Mouse (Mus musculus): ENCODE measurements around the gene Tapbp.
"Not testable (repeated sequence)": the region's sequence is repeated elsewhere in the genome, so short reads cannot be mapped to it uniquely, and the experiment has no call there.

Gene Tapbp

DNA sequence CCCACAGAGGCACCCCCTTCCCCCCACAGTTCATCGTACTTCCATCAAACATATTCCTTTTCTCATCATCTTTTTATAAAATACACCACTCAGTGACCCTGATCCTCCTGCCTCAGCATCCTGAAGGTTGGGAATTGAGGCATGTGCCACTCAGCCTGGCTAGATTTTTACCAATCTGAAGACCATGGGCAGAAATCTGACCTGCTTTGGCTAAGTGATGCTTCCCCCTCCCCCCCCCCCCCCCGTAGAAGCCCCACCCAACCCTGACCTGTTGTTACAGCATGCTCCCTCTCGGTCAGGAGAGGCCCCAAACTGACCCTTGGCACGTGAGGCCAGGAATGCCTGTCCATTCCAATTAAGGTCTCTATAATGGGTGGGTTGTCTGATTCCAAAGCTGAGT is 10.9 kb upstream of the Tapbp start, which contains the start of gene Platr17:
TSS of gene Platr17 (plus strand) at position 301 of the 400 bp plus-strand sequence.
- DNase-seq (ENCODE audit: low spot score in 2 of 2), result not testable (repeated sequence)

DNA sequence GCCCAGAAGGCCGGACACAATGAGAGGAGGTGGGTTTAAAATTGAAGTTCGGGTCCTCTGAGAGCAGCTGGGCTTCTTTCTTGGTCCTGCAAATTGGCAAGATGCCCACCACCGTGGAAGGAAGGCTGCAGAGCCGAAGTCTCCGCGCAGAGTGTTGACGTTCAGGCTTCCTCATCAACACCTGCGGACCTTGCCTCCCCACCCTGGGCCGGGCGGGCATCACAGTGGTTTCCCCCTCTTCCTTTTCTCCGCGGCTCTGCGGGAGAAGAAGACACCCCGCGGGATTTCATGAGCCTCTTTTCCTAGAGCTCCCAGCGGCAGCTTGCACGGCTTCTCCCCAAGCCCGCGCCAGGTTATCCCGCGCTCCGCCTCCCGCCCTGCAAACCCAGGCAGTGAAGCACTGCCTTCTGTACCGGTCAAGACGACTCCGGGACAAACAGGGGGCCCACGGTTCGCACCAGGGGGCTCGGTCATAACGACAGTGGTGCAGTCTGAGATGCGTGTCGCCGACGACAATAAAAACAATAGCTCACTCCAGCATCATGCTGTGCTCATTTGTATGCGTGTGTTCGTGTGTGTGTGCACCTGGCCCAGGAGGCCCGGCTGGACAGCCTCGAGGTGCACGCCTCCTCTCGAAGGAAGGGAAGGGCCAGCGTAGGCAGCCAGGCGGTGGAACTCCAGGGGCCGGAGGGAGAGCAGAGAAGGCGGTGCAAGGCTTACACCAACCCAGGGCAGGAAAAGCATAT is 7.2 kb upstream of the Tapbp start:
- DNase-seq (ENCODE audit: low spot score in 2 of 2), result peak in 1 of 2 experiments; percentile 56

DNA sequence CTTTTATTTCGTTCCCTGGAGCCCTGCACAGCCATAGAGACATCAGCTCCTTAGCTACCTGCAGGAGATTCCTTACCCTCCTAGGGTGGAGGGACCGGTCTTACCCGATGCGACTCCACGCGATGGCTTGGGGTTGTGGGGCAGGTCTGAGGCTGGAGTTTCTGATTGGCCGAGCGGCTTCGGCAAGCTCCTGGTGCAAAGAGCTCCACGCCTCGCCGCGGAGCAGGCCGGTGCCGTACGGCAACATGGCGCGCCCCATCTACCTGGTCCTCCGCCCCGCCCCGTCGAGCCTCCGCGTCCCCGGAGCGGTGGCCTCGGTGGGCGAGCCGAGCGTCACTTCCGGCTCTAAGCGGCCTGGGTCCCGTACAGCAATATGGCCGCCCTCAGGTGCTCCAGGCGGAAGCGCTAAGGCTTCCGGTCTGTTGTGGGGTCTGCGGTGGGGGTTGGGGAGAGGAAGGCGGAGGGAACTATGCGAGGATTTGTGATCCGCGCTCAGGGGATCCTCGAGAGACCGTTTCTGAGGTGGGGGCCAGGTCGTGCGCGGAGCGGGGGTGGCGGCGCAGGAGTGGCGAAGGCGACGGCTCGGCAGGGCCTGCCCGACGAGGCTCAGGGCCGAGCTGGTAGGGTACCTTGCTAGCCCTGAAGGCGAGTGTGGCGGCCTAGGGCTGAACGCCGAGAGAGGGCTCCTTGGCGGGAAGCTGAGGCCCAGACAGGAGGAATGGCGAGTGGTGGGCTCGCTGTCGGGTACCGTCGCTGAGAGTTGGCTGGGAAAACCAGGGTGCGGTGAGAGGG is 6.4 kb upstream of the Tapbp start, which contains the start of gene Daxx:
TSS of gene Daxx (plus strand) at position 338 of the 792 bp plus-strand sequence.
- peak; percentile 97 to 98 for DNase-seq (ENCODE audit: low spot score in 2 of 2)

DNA sequence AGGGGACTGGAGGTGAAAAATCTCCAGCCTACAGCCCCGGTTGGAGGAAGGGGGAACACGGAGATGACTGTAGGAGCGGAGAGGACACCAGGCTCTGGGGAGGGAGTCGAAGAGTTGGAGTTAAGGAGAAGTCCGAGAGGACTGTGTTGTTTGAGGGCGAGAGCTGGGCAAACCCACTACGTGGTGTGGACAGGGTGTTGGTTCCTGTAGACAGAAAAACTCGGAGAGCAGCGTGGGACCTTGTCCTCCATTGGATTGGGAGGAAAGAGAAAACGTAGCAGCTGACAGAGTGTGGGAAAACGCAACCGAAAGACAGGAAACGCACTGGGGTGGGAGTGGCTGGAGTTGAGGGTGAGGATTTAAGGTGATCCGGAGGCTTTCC is 5.8 kb upstream of the Tapbp start:
- DNase-seq (ENCODE audit: low spot score in 2 of 2), result peak in 1 of 2 experiments; percentile 31

DNA sequence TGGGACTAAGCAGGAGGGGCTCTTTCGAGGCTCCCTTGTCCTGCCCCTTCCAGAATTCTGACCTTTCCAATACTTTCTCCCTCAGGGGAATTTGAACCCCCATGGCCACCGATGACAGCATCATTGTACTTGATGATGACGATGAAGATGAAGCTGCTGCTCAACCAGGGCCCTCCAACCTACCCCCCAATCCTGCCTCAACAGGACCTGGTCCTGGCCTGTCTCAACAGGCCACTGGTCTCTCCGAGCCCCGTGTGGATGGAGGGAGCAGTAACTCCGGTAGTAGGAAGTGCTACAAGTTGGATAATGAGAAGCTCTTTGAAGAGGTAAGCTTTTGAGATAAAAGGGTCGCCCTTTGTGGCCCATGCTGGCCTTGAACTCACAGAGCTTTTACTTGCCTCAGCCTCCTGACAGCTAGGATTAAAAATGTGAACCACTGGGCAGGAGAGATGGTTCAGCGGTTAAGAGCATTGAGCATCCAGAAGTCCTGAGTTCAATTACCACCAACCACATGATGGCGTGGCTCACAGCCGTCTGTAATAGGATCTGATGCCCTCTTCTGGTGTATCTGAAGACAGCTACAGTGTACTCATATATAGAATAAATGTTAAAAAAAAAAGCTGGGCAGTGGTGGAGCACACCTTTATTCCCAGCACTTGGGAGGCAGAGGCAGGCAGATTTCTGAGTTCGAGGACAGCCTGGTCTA is 5.2 kb upstream of the Tapbp start:
- no peak for DNase-seq (ENCODE audit: low spot score in 2 of 2)

DNA sequence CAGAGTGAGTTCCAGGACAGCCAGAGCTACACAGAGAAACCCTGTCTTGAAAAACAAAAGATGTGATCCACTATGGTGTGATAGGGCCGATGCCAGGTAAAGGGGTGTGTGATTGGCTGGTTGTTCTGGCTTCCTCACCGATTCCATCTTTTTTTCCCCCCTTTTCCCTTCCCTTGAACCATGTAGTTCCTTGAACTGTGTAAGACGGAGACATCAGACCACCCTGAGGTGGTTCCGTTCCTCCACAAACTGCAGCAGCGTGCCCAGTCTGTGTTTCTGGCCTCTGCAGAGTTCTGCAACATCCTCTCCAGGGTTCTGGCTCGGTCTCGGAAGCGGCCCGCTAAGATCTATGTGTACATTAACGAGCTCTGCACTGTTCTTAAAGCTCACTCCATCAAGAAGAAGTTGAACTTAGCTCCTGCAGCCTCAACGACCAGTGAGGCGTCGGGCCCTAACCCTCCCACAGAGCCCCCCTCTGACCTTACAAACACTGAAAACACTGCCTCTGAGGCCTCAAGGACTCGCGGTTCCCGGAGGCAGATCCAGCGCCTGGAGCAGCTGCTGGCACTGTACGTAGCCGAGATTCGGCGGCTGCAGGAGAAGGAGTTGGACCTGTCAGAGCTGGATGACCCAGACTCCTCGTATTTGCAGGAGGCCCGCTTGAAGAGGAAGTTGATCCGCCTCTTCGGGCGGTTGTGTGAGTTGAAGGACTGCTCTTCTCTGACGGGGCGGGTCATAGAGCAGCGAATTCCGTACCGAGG is 4.5 kb upstream of the Tapbp start:
- no peak for DNase-seq (ENCODE audit: low spot score in 2 of 2)

DNA sequence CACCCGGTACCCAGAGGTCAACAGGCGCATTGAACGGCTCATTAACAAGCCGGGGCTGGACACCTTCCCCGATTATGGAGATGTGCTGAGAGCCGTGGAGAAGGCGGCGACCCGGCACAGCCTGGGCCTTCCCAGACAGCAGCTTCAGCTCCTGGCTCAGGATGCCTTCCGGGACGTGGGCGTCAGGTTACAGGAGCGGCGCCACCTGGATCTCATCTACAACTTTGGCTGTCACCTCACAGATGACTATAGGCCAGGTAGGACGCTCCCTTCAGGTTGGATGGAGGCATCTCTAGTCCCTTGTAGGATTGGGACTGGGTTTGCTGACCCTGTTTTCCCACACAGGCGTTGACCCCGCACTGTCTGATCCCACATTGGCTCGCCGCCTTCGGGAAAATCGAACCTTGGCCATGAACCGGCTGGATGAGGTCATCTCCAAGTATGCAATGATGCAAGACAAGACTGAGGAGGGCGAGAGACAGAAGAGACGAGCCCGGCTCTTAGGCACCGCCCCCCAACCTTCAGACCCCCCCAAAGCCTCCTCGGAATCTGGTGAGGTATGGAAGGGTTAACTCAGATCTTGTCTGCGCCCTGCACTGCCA is 3.8 kb upstream of the Tapbp start:
- DNase-seq (ENCODE audit: low spot score in 2 of 2), result no peak

DNA sequence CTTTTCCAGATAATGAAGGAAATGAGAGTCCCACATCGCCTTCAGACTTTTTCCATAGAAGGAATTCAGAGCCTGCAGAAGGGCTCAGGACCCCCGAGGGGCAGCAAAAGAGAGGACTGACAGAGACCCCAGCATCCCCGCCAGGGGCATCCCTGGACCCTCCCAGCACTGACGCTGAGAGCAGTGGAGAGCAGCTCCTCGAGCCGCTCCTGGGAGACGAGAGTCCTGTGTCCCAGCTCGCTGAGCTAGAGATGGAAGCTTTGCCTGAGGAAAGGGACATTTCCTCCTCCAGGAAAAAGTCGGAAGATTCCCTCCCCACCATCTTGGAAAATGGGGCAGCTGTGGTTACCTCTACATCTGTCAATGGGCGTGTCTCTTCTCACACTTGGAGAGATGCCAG is 2.4 kb upstream of the Tapbp start:
- DNase-seq (ENCODE audit: low spot score in 2 of 2), result no peak

DNA sequence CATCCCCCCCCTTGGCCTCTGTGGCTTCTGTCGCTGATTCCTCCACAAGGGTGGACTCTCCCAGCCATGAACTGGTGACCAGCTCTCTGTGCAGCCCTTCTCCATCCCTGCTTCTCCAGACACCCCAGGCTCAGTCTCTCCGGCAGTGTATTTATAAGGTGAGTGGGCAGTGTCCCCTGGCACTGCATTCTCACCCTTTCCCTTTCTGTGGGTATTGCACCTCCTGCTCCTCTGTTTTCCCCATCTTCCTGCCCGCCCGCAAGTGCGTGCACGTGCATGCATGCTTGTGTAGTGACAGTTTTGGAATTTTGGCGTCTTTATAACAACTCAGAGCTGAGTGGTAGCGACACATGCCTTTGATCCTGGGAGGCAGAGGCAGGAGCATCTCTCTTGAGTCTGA is 1.8 kb upstream of the Tapbp start:
- DNase-seq (ENCODE audit: low spot score in 2 of 2), result no peak

DNA sequence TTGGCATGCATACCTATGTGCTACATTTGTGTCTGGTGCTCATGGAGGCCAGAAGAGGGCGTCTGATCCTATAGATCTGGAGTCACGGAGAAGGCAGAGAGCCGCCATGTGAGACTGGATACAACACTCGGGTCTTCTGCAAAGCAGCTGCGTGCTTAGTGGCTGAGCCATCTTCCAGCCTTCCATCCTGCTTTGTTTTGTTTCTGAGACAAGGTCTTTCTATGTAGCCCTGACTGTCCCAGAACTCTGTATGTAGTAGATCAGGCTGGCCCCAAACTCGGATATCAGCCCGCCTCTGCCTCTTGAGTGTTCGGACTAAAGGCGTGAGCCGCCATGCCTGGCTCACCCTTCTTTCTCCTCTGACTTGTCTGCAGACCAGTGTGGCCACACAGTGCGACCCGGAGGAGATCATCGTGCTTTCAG is 719 bp upstream of the Tapbp start:
- no peak for DNase-seq (ENCODE audit: low spot score in 2 of 2)

DNA sequence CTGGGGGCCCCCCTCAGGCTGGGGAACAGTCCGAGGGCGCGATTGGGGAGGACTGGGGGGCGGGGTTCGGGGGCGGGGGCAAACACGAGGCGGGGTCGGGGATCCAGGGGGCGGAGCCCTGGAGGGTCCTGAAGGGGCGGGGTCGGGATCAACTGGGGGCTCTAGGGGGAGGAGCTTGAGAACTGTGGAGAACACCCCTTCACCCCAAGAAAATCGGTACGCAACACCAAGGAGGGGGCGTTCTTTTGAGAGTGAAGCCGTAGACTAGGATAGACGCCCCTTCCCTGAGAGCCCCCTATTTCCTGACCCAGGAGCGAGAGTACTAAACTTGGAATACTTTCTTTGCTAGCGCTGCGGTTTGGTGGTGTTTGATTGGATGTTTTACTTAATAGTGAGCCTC is 595 bp downstream of the Tapbp start:
- DNase-seq (ENCODE audit: low spot score in 2 of 2), result no peak

DNA sequence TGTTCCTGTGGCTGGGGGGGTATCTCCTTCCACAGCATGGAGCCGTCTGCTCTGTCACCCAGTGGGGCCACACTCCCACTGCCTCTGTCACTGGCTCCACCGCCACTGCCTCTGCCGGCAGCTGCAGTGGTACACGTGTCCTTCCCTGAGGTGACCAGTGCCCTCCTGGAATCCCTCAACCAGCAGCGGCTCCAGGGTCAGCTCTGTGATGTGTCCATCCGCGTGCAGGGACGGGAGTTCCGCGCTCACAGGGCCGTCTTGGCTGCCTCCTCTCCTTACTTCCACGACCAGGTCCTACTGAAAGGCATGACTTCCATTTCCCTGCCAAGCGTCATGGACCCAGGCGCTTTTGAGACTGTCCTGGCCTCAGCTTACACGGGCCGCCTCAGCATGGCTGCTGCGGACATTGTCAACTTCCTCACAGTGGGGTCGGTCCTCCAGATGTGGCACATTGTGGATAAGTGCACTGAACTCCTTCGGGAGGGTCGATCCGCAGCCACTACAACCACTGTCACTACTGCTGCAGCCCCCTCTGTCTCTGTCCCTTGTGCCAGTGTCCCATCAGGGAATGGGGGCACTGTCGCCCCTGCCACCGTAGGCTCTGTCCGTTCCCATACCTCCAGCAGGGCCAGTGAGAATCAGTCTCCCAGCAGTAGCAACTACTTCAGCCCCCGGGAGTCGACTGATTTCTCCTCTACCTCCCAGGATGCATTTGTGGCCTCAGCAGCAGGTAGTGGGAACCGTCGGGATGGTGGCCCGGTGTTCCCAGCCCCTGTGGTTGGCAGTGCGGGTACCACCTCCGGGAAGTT is 1.4 kb downstream of the Tapbp start:
- DNase-seq (ENCODE audit: low spot score in 2 of 2), result no peak

DNA sequence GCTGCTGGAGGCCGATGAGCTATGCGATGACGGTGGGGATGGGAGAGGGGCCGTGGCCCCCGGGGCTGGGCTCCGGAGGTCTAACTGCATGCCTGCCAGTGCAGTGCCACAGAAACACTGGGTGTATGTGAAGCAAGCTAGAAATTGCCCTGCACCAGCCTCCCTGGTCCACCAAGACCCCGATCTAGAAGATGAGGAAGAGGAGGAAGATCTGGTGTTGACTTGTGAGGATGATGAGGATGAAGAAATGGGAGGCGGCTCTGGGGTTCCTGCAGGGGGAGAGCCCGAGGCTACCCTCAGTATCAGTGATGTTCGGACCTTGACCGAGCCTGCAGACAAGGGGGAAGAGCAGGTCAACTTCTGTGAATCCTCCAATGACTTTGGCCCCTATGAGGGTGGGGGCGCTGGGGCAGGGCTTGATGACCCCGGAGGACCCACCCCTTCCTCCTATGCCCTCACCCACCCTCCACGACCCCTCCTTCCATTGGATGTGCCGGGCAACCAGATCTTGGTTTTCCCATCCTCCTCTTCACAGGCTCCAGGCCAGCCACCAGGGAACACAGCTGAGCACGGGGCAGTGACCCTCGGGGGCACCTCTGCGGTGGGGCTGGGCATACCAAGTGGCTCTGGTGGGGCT is 2.1 kb downstream of the Tapbp start:
- no peak for DNase-seq (ENCODE audit: low spot score in 2 of 2)

DNA sequence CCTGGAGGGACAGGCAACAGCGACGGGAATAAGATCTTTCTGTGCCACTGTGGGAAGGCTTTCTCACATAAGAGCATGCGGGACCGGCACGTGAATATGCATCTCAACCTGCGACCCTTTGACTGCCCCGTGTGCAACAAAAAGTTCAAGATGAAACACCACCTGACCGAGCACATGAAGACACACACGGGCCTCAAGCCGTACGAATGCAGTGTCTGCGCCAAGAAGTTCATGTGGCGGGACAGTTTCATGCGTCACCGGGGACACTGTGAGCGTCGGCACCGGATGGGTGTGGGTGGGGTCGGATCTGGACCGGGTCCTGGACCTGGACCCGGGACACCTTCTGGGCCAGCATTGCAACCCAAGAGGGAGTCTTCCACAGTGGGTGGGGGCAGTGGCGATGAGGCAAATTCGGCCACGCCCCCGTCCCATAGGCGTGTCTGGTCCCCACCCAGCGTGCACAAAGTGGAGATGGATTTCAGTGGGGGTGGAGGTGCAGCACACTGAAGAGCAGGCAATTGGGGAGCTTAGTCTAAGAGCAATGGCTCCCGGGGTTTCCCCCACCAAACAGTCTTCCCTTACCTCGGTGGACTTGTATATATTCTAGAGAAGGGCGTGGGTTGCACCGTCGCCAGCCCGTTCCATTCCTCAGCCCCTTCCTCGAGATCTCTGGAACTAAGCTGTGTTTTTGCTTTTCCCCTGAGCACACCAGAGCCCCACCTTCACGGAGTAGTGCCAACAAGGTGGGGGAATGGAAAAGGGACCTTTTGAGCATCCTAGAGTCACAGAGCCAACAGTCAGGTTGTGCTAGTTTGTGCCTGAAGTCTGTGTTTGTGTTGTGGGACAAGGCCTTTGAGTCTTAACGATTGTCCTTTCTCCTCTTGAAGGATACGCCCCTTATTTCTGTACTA is 2.8 kb downstream of the Tapbp start:
- no peak for DNase-seq (ENCODE audit: low spot score in 2 of 2)

DNA sequence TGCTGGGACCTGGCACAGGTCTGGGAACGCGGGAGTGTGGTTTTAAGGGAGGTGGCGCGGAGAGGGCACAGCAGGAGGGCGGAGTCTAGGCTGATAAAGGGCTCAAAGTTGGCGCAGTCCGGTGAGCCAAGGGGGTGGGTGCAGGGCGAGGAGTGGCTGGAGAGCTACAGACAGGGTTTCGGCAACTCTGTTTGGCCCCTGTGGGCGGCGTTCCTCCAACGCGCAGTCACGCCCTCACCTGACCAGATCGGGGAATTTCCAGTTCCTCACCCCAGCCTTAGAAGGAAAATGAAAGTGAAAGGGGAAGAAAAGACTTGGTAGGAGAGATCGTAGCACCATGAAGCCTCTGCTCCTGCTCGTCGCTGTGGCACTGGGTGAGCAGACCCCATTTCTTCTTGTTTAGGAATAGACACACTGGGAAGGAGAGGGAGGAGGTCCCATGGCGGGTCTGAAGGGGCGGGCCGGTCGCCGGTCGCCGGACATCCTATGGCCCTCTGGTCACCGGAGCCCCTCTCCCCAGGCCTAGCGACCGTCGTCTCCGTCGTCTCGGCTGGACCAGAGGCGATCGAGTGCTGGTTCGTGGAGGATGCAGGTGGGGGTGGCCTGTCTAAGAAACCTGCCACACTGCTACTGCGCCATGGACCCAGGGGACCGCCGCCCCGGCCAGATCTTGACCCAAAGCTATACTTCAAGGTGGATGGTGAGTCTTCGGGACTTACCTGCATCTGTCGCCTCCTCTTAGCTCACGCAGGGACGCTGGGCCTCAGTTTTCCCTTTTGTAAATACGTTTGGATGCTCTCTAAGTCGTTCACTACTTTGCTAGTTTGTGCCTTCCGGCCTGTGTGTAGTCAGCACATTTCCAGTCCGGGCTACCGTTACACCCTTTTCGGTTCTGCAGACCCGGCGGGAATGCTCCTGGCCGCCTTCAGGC is 3.9 kb downstream of the Tapbp start:
- peak in 1 of 2 experiments; percentile 69 for DNase-seq (ENCODE audit: low spot score in 2 of 2)

DNA sequence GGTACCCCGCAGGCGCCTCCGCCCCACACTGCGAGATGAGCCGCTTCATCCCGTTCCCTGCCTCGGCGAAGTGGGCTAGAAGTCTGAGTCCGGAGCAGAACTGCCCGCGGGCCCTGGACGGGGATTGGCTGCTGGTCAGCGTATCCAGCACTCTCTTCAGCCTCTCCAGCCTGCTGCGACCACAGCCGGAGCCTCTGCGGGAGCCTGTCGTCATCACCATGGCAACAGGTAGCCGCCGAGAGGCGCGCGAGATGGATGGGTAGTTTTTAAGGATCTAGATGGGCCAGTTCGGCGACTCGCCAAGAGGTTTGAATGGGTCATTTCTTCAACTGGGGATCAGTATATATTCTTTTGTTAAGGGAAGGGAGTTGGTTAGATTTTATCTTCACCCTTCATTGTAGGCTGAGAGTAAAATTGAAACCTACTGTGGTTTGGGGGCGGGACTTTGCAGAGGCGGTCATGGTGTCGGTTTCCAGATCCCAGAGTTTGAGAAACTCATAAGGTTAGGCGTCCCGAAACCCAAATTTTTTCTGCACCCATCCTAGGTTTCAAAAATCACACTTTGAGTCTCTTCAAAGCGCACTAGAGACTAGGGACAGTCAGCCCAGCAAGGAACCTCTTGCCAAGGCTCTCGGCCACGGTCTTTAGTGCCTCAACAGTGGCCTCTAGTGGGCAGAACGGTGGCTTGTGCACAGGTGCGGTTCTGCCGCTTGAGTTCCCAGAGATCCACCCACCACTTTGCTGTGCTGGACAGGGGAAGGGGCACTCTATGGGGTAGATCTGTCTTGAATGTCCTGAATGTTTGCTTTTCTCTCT is 4.8 kb downstream of the Tapbp start:
- DNase-seq (ENCODE audit: low spot score in 2 of 2), result peak in 1 of 2 experiments; percentile 77

DNA sequence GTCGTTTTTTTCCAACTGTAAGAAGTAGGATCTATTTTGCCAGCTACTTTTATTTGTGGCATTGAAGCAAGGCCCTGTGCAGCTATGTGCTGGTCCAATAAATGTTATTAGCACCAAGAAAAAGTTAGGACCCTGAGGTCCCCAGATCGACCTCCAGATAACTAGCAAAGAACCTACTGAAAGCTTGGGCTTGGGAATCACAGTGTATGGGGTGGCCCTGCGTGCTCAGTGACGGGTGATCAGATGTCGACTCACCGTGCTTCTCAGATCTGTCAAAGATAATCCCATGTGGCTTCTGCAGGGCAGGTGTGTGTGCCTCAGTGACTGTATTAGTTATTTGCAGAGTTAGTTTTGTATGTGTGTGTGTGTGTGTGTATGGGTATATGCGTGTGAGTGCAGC is 5.7 kb downstream of the Tapbp start:
- no peak for DNase-seq (ENCODE audit: low spot score in 2 of 2)

Measured in left cerebral cortex, adult 9 months (tissue).